Mouse (Mus musculus) liver, adult (tissue): ENCODE measurements at regions not wholly inside any gene's neighbourhood (a gene's known extent, or its start where the extent isn't known, plus 50 kb on each side); places are given as distances from the start of the nearest gene placed in this dataset.

Experiments used
- GATA4 ChIP-seq: IDR thresholded peaks from 2 replicates; pipeline ENCODE4 v1.6.1; 2014; ENCODE audit warnings: mild to moderate bottlenecking, low read length; ENCODE audit not compliant: insufficient replicate concordance

GRCm38 (mm10) chr11:7289242-7289938, 75.7 kb upstream of the Igfbp3 start:
- TF ChIP-seq GATA4, result no peak

DNA sequence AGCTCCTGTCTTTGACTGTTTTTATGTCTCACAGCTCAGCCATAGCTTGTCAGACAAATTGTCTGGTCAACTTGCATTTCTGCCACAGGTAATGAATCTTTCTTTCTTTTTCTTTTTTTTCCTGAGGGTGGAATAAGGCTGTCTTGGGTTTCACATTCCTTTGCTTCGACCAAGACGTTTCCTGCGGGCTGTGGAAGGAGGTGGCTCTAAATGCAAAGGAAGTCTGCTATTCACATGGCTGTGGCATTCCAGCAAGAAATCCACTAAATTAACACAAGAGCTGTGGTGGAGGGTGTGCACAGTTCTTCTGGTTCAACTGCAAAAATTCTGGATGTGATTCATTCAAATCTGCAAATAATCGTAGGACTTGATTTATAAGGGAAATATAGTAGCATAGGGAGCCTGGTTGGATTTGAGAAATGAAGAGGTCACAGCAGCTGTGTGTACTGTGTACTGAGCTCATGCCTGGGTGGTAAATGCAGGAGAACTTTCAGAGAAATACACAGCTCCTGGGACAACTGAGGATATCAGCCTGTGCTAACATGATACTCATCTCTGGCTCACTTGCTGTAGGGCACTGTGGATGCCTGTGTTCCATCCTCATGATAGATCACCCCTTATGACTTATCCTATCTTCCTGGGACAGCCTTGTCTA, 71.2 kb upstream of the Igfbp3 start:
- TF ChIP-seq GATA4, result no peak

- TF ChIP-seq GATA4, result no peak
Measured at GRCm38 (mm10) chr11:7282981-7283380, 69.3 kb upstream of the Igfbp3 start.

DNA sequence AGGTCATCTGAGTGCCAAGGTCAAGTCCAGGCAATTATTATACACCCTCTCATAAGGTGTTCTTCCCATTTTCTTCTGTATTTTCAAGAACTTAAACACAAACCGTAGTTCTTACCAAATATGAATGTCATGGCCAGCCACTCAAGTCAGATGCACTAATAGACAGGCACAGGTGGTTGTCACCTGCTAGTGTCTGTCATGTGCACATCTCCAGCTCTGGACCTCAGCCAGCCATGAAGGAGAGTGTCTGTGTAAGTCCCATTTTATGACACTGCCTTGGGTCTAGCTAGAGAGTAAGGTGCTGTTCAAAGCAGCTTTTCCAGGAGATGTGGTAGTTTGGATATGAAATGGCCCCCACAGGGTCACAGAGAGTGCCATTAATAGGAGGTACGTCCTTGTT, 68.5 kb upstream of the Igfbp3 start:
- no peak for TF ChIP-seq GATA4

DNA sequence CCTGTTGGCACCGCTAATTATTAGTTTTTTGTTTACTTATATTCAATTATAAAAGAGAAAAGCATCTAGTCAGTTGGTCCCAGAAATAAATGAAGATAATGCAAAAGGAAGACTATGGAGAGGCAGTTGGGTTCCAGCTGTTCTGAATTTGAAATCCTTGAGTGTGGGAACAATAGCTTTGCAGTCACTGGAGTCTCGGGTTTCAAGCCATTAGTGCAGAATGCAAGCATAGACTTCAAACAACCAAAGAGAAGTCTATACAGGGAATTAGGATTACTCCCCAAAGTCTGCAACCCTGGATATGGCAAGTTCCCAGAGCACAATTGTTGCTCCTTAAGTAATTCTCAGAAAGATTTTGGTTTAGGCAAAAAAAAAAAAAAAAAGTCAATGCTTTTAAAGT, 67.9 kb upstream of the Igfbp3 start:
- no peak for TF ChIP-seq GATA4

DNA sequence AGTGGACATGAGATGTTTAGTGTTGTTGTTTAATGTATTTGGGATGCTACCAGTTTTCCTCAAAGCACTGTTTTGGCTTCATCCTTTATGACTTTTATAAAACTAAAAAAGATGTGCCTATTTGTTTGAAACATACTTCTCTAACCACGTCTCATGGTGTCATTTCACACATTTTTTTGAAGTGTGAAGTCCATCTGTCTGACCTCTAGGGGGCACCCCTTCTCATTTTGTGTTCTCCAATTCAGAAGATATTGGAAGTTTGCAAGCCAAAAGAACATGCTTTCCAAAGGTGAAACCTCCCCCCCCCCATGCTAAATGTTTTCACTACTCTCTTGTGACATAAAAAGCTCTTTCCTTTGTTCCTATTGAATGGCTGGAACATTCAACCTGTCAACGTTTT, 66.2 kb upstream of the Igfbp3 start:
- no peak for TF ChIP-seq GATA4

- TF ChIP-seq GATA4, result no peak
Measured at GRCm38 (mm10) chr11:7272543-7272942, 58.8 kb upstream of the Igfbp3 start.

GRCm38 (mm10) chr11:7270916-7271315, 57.2 kb upstream of the Igfbp3 start:
- TF ChIP-seq GATA4, result no peak

DNA sequence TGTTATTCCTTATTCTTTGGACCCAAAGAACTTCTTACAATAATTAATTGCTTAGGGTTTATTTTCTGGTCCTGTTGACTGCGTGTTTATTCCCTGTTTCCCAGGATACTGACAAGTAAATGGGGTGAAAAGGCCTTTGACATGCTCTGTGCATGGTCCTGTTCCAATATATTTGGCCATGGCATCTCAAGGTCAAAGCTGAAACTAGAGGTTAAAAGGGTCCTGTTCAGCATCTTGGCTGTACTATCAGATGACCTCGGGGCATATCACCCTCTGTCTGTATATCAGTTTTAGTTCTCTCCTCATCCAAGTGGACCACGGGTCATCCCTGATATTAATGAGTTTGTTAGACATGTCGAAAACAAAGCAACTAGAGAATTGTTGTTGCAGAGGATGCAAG, 50.2 kb upstream of the Igfbp3 start:
- no peak for TF ChIP-seq GATA4
